Mouse (Mus musculus) mesoderm, embryonic 11.5 days (tissue): Measurements from ENCODE around the gene Acrbp.
"Not testable (repeated sequence)": the region's sequence is repeated elsewhere in the genome, so short reads cannot be mapped to it uniquely, and the experiment has no call there.

ENCODE experiments used
- DNase-seq: peaks from one replicate; pipeline ENCODE4 v3.0.0-alpha.2; 2012; ENCODE audit warnings: low read depth, low spot score

Gene Acrbp

DNA sequence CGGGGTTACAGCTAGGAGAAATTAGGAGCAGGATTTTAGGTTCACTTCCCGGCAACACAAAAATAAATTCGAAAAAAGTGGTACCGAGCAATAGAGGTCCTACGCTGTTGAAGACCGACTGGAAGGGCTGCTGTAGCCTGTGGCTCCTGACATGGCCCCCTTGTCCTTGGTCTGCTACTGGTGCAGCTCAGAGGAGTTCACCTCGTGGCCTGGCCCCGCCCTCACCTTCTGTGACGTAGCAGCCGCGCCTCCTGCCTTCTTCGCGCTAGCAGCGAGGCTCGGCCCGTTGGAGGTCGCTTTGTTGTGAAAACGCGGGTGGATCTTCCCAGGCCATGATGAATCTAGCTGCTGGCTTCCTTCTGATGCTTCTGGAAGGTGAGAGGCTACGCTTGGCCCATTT lies at the start of gene Acrbp:
TSS of gene Acrbp (plus strand) at position 12 of the 400 bp plus-strand sequence.
- no peak for DNase-seq

- no peak for DNase-seq
These were observed 45.8 kb upstream of the Acrbp start for GRCm38 (mm10) chr6:125003706-125004105.

DNA sequence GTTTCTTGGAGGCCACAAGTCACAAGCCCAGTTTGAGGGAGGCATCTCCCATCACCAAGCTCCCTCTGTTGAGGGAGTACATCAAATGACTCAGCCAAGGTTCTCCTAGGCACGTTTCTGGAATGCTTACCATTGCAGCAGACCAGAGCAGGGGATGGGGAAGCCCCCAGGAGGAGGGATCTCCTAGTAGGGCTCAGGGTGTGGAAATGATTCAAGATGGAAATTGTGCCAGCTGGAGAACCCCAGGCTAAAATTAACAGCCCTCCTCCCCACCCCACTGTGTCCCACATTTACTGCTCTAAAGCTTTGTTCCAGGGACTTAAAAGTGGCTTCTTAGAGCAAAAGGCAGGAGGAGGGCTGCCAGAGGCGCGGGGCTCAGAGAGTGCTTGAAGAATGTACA lies 44.4 kb upstream of the Acrbp start:
- no peak for DNase-seq

- DNase-seq: no peak
These were observed 41.4 kb upstream of the Acrbp start for GRCm38 (mm10) chr6:125008060-125008459.

DNA sequence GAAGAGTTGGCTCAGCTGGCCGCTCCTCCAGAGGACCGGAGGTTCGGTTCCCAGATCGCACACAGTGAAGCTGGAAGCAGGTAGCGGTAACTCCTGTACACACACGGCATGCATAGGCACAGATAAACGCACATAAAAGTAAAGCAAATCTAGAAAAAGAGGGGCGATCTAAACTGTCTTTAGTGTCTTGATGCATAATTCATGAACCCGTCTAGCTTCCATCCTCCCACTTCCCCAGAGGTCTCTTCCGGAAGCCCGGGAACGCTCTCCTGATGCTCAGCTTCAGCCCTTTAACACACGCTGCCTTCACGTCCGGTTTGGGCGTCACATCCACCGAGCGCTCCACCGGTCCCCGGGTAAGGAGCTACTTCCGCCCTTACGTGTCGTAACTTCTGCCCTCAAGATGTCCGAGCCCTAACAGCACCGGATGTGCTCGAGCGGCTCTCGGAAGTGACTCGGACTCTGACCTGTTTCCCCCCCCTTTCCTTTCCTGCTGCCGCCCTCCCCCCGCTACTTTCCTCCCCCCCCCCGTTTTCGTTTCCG lies 40.8 kb upstream of the Acrbp start:
- DNase-seq: peak; percentile 99

GRCm38 (mm10) chr6:125009129-125009180 lies 40.5 kb upstream of the Acrbp start, which contains the start of gene Zfp384:
TSS of gene Zfp384 (plus strand) at chr6:125009145.
- no peak for DNase-seq

DNA sequence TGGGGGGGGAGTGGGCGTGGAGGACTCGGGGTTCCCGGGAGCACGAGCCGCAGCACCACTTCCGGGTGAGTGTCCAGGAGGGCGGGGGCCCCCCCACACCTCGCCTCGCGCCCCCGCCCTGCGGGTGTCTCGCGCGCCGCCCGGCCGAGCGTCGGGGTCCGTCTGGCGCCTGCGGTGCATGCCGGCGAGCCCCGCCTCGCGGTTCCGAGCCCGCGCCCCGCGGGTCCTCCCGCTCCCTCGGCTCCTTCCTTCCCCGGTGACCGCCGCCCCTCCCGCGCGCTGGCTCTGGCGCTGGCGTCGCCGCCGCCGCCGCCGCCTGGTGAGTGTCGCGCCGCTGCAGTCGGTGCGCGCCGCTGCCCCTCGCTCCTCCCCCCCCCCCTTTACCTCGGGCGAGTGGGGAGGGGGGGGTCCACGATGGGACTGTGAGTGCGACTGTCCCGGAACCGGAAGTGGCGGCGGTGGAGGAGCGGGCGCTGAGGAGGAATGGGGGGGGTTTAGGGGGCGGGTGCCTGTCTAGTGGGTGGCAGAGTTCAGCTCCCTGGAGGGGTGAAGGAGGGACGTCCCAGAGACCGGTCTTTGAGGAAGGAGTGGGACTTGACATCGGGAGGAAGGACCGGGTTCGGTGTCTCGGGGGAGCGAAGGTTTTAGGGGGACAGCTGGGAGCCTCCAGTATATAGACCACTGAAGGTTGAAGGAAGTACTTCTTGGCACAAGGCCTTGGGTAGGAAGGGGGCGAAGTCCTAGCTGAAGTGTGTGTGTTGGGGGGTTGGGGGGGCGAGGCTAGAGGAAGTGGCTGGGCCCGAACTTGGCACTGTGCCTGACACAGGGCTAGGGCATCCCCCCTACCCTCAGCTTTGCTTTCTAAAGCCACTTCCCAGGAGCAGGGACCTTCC lies 40.1 kb upstream of the Acrbp start:
- peak; percentile 86 for DNase-seq

DNA sequence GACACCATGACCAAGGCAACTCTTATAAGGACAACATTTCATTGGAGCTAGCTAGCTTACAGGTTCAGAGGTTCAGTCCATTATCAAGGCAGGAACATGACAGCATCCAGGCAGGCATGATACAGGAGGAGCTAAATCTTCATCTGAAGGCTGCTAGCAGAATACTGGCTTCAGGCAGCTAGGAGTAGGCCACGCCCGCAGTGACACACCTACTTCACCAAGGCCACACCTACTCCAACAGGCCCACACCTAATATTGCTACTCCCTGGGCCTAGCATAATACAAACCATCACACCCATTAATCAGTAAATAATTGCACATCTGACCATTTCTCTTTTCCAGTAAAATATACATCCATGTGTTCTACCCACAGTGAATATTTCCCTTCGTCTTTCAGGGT lies 31.8 kb upstream of the Acrbp start:
- no peak for DNase-seq

- DNase-seq: peak; percentile 69
These were observed 19.0 kb upstream of the Acrbp start for GRCm38 (mm10) chr6:125030532-125030931.

DNA sequence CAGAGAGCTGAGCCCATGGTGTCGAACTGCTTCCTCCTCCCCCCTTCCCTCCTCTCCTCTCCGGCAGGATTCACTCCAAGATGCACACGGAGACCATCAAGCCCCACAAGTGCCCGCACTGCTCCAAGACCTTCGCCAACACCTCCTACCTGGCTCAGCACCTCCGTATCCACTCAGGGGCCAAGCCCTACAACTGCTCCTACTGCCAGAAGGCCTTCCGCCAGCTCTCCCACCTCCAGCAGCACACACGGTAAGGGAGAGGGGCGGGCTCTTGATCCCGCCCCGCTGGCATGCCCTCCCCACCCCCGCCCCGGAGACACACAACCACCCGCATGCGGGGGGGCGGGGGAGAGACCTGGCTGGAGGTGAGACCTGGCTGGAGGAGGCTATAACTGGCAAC lies 17.9 kb upstream of the Acrbp start:
- no peak for DNase-seq

DNA sequence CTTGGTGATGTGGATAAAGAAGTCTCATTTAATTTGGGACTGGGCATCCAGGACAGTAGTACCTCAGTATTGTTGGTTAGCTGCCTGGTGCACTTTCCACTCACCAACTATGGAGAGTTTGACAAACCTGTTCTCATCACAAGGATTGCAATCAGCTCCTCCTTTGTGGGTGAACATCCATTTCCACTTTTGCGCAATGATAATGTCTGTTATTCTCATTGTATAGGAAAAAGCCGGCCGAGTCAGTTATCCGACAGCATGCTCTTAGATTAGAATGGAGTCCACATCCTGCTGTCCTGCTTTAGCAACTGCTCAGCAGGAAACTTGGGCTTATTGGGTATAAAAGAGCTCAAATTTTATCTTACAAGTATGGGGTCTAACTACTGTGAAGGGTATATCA lies 10.8 kb upstream of the Acrbp start:
- no peak for DNase-seq

DNA sequence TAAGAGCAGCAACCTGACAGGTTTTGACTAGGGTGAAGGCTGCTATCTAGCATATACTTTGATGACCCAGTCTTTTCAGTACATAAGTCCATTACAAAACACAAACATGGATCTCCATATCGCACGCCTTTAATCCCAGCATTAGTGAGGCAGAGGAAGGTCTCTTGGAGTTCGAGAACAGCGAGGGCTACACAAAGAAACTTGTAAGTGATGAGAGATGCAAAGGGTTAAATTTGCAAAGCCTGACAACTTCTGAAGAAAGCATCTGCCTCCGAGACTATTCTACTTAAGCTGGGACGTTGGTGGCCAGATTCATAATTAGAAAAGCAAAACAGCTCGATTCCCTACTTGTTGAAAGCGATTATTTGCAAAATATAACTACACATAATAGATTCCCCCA lies 10.4 kb upstream of the Acrbp start:
- DNase-seq: no peak

DNA sequence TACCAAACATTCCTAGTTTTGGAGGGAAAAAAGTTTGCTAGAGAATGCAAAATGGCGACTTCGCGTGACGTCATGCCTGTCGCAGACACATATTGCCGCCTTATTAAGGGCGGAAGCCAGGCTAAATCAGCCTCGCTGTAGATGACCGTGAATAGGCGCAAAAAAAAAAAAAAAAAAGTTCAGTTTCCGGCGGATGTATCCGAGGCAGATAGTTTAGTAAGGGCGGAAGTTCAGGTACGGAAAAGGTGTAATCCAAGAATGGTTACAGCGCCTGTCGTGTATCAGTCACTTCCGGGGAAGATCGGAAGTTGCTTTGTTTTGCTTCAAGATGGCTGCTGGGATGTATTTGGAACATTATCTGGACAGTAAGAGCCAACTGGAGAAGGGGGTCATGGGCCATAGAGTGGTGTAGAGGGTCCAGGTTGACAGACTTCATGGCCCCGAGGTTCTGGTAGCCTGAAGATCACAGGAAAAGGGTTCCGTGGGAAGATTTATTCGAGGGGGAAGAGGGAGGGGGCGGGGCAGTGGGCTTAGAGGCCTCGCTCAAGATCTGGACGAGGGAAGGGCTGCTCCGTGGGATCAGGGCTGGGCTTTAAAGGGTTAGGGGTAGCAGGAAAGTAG lies 9.8 kb upstream of the Acrbp start, which contains the start of gene Ing4:
TSS of gene Ing4 (plus strand) at position 228 of the 621 bp plus-strand sequence.
- peak; percentile 97 for DNase-seq

- no peak for DNase-seq
These were observed 9.3 kb upstream of the Acrbp start for GRCm38 (mm10) chr6:125040221-125040620.

DNA sequence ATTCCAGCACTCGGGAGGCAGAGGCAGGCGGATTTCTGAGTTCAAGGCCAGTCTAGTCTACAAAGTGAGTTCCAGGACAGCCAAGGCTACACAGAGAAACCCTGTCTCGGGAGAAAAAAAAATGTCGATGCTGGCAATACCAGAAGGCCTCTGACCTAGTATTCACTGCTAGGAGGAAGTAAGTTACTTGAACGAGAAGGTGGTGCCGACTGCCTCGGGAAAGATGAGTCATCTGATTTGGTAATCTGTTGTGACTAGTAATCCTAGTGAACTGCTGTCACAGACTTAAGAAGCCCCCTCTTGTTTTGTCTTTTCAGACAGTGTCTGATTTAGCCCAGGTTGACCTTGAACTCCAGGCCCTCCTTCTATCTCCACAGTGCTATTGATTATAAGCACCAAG lies 8.4 kb upstream of the Acrbp start:
- no peak for DNase-seq

DNA sequence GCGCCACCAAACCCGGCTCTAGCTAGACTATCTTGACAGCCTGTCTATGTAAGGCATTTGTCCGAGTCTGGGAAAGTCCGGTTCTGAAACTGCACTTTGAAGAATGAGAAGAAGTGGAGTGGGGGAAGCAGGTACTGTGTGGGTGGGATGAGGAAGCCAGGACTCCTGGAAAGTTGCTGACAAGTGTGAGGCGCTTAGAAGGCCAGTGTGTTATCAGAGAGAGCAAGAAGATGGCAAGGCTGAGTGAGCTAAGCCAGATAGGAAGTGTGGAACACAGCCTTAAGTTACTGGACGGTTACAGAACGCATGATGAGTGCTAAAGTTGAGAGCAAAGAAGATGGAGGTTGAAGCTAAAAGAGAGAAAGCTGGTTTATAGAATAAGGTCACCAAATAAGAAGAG lies 7.4 kb upstream of the Acrbp start:
- DNase-seq: no peak

DNA sequence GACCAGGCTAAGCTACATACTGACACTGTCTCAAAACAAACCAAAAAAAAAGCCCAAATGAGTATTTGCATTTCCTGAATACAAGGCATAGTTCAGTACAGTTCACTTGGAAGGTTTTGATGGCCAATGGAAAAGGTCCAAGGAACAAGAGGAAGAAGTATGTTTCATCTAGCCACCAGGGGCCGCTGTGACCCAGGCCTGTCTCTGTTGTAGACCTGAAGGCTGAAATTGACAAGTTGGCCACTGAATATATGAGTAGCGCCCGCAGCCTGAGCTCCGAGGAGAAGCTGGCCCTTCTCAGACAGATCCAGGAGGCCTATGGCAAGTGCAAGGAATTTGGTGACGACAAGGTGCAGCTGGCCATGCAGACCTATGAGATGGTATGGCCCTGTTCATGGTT lies 2.8 kb upstream of the Acrbp start:
- peak; percentile 85 for DNase-seq

GRCm38 (mm10) chr6:125051237-125051636 lies 1.7 kb downstream of the Acrbp start:
- peak; percentile 37 for DNase-seq

GRCm38 (mm10) chr6:125061493-125061892 lies 12.0 kb downstream of the Acrbp start:
- DNase-seq: no peak

DNA sequence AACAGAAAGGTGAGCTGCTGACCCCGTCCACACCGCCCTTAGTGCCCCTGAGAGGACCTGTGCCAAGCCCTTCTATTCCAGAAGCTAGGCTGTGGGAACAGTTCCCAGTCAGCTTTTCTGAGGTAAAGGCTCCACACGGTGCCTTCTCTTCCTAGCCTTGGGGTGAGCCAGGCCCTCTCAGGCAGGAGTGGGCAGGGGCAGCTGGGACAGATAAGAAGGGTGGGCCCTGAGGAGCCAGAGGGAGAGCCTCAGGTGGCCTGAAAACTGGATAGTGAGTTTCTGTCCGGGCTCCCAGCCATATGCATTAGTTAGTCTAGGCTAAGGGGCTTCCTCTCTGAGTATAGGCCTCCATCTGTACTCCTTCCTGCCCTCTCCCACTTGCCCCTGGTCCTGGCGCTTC lies 13.0 kb downstream of the Acrbp start:
- DNase-seq: no peak

- DNase-seq: no peak
These were observed 14.4 kb downstream of the Acrbp start for GRCm38 (mm10) chr6:125063906-125064305.

- DNase-seq: not testable (repeated sequence)
These were observed 15.7 kb downstream of the Acrbp start for GRCm38 (mm10) chr6:125065223-125065622.

GRCm38 (mm10) chr6:125067571-125067995 lies 18.1 kb downstream of the Acrbp start, which contains the start of gene Lpar5:
TSS of gene Lpar5 (plus strand) at chr6:125067920.
- DNase-seq: no peak
